Mouse (Mus musculus): ENCODE results near the gene Gng4.

Gene Gng4

DNA sequence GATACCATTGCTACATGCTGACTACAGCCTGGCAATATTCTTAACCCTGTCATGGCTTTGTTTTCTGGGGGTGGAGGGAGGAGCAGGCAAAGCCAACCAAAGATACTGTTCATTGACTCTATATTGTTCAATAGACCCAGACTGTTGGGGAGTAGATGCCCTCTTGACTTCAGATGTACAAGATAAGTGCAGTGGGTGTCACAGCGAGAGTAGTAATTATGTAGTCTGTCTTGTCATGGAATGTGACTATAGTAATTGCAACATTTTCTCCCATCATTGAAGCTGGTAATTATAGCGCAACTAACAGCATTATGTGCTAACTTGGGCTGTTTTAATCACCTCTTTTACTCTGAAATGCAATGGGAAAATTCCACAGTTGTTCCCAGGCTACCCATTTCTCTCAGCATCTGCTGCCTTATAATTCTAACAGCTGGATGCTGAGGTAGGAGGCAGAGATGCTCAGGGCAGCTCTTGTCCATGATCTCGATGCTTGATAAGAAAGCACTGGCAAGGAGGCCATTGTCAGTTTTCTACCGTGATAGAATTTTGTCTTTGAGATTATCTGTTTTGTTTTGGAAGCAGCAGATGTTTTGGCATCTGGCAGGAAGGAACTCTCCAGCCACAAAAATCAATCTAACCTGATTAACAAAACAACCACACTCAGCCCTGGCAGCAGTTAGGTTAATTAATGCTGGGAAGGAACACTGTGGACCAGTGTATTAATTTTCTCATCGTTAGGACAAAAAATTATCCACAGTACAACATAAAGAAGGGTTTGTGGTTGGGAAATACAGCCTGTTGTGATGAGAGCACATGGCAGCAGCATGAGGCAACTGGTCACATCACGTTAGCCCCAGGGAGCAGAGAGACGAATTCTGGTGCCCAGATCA, 36.6 kb downstream of the Gng4 start:
- no peak for DNase-seq

DNA sequence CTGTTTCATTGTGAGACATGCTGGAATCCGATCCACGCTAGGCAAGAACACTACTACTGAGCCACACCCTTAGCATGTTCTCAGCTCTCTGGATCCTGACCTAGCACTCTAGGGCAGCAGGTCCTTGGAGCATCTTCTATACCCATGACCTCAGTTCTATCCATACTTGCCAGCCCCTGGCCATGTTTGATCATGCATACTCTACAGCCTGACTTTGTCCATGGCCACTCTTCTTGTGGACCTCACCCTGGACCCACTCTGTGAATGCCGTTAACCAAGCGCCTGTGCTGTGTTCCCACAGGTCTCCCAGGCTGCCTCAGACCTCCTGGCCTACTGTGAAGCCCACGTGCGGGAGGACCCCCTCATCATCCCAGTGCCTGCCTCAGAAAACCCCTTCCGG, 41.1 kb downstream of the Gng4 start:
- DNase-seq = no peak

DNA sequence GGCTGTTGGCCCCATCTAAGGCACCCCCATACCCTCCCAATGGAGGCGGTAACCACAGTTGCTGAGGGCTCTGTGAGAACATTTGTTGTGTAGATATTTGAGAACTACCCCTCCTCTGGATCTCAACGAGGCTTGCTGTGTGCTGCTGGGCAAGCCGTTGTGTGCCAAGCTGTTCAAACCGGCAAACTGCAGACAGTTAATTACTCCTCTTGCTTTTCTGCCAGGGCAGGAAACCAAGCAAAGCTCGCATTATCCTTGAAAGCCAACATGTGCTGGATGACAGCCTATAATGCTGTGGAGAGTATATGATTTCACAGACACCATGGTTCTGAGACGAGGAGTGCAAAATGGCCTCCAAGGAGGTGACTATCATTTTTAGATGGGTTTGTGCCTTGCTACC, 42.7 kb downstream of the Gng4 start:
- DNase-seq = no peak

DNA sequence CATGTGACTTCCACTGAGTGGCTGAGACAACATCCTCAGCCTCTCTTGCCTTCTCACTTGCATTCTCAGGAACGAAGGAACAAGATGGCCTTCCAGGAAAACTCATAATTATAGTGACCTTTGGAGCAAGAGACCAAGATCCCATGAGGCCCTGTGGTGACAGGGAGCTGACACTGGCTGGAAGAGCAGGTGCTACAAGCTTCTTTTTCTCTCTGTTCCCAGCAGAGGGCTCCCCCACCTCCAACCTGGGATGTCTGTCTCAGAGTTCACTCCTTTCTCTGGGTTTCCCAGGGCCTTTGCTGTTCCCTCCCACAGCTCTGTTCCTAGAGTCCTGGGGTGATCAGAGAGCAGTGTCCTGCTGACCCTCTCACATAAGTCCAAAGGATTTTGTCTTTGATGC, 44.3 kb downstream of the Gng4 start:
- DNase-seq = no peak

DNA sequence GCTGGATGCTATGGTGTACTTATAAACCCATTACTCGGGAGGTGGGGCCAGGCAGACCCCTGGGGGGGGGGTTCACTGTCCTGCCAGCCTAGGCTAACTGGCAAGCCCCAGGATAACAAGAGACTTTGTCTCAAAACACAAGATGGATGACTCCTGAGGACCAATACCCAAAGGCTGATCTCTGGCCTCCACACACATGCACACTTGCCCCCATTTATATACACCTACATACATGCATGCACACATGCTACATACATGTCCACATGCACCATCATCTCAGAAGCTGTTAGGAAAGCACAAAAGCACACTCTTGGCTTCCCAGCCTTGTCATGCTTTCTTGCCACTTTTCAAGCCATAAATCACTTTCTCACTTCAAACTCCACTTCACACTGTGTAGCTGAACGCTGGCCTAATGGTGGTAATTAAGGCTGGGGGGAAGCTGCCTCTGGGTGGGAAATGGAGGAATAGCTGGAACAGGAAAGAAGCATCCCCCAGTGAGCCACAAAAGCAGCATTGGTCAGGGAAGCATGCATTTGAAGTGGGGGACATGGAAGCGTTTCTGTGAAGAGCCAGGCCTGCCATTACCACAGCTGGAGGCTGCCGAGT, 46.7 kb downstream of the Gng4 start:
- DNase-seq = no peak

DNA sequence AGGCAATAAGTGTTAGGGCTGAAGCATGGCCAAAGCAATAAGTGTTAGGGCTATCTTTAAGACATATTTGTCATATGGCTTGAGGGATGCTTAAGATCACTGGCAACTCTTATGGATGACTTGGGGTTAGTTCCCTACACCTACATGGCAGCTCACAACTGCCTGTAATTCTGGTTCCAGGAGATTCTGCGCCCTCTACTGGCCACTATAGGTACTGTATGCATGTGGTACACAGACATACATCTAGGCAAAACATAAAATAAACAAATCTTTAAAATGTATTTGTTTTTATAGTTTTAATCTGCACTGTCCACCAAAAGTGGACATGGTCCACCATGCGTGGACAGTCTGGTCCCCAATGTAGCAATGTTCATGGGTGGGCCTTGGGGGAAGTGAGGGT, 51.3 kb downstream of the Gng4 start:
- no peak for DNase-seq

DNA sequence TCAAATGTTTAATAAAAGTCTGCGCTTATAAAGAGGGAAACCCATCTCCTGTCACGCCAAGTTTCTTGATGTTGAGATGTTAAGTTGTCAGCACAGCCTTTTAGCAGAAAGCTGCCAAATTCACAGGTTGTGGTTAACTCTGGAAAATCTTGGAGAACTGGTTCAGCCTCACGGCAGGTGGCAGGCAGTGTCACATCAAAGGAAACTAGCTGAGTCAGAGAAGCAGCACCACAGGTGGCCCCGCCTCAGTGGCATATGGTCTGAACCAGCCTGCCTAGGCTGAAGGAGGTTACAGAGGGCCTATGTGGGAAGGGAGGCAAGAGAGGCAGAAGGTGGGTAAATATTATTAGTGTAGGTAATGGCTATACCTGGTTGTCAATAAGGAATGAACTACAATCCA, 61.2 kb downstream of the Gng4 start:
- DNase-seq = no peak

DNA sequence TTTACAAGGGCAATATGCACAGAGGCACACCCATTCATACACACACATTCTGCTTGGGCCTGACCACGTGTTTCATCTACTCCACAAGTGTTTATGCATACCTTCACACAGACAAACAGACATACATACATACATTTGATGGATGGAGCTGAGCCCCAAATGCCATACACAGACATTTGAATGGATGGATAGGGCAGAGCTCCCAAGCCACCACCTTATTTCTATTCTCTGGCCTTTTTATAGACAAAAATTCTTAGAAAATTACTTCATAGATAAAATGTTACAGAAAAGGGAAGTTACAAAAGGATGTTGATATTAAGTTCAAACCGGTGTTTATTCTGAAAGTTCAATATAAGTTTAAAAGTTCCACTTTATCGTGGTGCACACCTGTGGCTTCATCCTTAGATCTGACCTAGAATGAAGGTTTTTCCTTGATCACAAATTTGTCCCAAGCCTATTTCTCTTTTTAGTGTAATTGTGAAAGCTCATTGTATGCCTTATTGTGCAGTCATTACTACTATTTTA, 63.3 kb downstream of the Gng4 start:
- no peak for DNase-seq

DNA sequence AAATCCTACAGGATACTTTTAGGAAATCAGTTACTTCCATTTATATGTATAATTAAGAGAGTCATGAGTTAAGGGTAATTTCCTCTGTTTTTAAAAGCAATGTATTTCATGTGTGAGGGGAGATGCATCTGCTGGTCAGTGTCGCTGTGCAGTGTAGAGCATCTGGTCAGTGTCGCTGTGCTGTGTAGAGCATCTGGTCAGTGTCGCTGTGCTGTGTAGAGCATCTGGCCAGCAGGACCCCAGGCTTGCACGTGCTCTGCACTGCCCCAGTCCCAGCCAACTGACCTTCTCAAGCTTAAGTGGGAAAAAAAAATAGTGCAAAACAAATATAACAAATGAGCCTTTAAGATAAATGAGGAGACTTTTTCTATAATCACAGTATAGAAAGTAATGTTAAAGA, 73.3 kb downstream of the Gng4 start:
- no peak for DNase-seq

DNA sequence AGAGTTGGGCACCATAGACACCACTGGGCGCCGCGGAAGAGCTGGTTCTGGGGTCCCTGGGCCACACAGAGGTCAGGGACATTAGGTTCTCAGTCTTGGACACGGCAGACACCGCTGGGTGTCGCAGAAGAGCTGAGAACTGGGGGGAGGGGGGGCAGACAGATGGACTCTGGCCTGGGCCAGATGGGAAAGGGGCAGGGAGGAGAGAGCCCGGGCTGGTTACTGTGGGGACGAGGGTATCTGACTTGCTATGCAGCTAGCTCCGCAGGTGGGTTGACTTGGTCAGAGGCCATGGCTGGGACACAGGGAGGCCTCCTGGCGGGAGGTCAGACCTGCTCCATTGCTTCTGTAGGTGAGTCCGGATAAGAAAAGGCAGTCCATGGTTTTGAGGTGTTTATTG, 78.5 kb downstream of the Gng4 start:
- peak; percentile 22 for DNase-seq

DNA sequence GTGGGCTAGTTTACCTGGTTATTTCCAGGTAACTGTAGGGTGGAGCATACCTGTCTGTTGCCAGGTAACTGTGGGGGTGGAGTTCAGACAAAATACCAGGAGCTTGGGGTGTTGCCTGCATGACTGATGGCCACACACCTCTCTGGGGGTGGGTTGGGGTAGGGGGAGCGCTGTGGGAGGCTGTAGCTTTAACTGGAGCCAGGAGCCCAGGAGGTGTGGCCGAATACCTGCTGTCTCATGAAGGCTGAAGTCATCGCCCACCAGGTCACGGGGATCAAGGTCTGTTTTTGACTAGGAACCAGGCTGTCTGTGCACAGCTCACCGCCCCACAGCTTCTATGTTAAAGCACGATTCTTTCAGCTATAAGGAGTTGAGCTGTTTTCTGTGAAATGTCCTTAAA, 79.1 kb downstream of the Gng4 start:
- peak; percentile 37 for DNase-seq

DNA sequence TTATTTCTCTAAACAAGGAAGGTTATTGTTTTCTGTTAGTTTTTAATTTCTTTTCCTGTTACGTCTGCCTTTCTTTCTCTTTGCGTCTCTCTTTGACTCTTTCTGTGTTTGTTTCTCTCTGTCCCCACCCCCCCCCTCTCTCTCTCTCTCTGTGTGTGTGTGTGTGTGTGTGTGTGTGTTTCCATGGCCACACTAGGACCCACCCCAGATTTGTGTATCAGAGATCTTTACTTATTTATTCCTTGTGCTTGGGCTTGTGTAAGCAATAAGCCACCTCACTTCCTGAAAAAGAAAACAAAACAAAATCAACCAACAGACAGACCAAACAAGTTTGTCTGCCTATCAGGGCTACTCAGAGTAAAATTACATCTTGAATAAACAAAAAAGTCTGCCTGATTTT, 82.5 kb downstream of the Gng4 start:
- no peak for DNase-seq

DNA sequence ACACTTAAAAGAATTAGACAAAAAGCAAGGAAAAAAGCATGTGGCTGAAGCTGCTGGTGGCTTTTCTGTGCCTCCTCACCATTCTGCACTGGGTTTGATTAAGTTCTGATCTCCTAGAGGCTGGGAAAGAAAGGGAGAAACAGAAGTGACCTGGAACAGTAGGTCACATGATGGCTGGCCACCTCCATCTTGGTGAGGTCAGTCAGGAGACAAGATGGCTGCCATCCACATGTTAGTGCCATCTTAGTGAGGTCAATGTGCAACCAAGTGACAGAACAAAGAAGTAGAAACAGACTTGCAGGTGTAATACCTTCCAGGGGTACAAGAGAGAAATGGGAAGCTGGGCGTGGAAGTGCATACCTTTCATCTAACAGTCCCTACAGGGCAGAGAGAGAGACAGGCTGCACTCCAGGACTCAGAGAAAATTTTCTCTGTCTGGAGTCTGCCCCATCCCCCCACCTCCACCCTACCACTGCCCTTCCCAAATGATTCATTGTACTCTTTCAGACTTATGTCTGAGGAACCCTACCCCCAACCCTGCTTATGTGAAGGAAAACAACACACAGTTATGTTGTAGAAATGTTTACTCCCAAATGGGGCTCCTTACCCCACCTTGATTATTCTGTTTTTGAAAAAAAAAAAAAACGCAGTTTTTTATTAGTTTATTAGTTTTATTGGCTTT, 83.4 kb downstream of the Gng4 start:
- DNase-seq = peak; percentile 12

DNA sequence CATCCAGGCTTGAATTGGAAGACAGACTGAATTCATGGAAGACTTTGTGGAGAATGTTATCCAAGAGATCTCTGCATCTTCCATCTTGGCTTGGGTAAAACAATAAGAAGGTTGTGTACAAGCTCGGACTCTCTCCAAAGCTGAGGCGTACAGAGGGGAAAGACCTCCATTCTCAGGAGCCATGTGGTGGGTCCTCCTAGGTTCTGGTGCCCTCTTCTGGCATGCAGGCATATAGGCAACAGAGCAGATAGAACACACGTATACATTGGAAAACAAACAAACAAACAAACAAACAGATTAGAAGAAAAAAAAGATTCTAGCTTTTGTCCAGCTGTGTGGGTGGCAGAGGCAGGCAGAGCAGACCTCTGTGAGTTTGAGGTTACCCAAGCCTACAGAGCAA, 84.1 kb downstream of the Gng4 start:
- DNase-seq = no peak
